Mouse (Mus musculus) heart, embryonic 14.5 days (tissue): ENCODE measurements around the gene Cdh22. TPM values are rescaled to one million over a fixed set of nuclear protein-coding genes. Genes with fewer than 3 reads are reported as not detected.

Source experiments
- ATAC-seq: fragments of 200-750 bp; cut with Nextera tagmentation; 2 replicates; pipeline ENCODE4 v1.8.0; 2017; ENCODE audit warnings: low read depth, moderate TSS enrichment; ENCODE audit not compliant: insufficient number of reproducible peaks, insufficient read depth, low FRiP score
- H3K27ac ChIP-seq, 2 experiments: fragments of 200-500 bp in 1 of 2; fragments of 300-500 bp in 1 of 2; sonication (generic) in 1 of 2; replicated peaks in 1 of 2; 2 replicates each; pipeline ENCODE4 v1.5.1; 2012 to 2014; ENCODE audit warnings: low read depth in 2 of 2, low read length in 2 of 2, control low read depth in 1 of 2, mild to moderate bottlenecking in 1 of 2, mixed read lengths in 1 of 2; ENCODE audit not compliant: control insufficient read depth in 1 of 2, insufficient read depth in 1 of 2
- H3K27me3 ChIP-seq: fragments of 300-500 bp; sonication (generic); 2 replicates; pipeline ENCODE4 v1.6.1; 2014; ENCODE audit warnings: mild to moderate bottlenecking, low read length, control low read depth; ENCODE audit not compliant: control insufficient read depth, insufficient read depth
- H3K36me3 ChIP-seq: fragments of 300-500 bp; sonication (generic); 2 replicates; pipeline ENCODE4 v1.6.1; 2014; ENCODE audit warnings: mild to moderate bottlenecking, control low read depth, low read length, mixed read lengths; ENCODE audit not compliant: control insufficient read depth, insufficient read depth
- H3K4me1 ChIP-seq, 2 experiments: fragments of 200-500 bp in 1 of 2; fragments of 300-500 bp in 1 of 2; sonication (generic) in 1 of 2; 2 replicates each; pipeline ENCODE4 v1.6.1; 2012 to 2014; ENCODE audit warnings: low read length in 2 of 2, control low read depth in 1 of 2, mixed read lengths in 1 of 2; ENCODE audit not compliant: control insufficient read depth in 2 of 2, insufficient read depth in 2 of 2
- H3K4me2 ChIP-seq: fragments of 300-500 bp; sonication (generic); 2 replicates; pipeline ENCODE4 v1.6.1; 2014; ENCODE audit warnings: mild to moderate bottlenecking, low read length
- H3K4me3 ChIP-seq, 2 experiments: fragments of 200-500 bp in 1 of 2; fragments of 300-500 bp in 1 of 2; sonication (generic) in 1 of 2; 2 replicates each; pipeline ENCODE4 v1.5.1; 2012 to 2014; ENCODE audit warnings: low read length in 2 of 2, mild to moderate bottlenecking in 2 of 2, control low read depth in 1 of 2, low read depth in 1 of 2, moderate library complexity in 1 of 2; ENCODE audit not compliant: control insufficient read depth in 1 of 2, insufficient read depth in 1 of 2
- H3K9ac ChIP-seq: fragments of 300-500 bp; sonication (generic); 2 replicates; pipeline ENCODE4 v1.6.1; 2014; ENCODE audit warnings: mild to moderate bottlenecking, low read length
- H3K9me3 ChIP-seq: fragments of 300-500 bp; sonication (generic); 2 replicates; pipeline ENCODE4 v1.6.1; 2016; ENCODE audit warnings: low read length, control low read depth; ENCODE audit not compliant: control insufficient read depth
- WGBS: fragments of 180-500 bp; shearing (Covaris S2); extraction: QIAGEN DNeasy Blood & Tissue Kit; methylation state at CpG from one replicate; pipeline ENCODE4 v1.1.7; 2014; 5-methylcytosine and 5-hydroxymethylcytosine counted together
- polyA plus RNA-seq: library from polyadenylated mRNA; unstranded; fragments of >200 nt; fragmentation: Nextera tagmentation; extraction: Ambion mirVana; gene quantifications from 2 replicates; pipeline ENCODE4 v1.2.1, GENCODE M21; 2014

Cdh22 gene
- polyA plus RNA-seq, 1 experiment from 2014 or later: 0.11 TPM

DNA sequence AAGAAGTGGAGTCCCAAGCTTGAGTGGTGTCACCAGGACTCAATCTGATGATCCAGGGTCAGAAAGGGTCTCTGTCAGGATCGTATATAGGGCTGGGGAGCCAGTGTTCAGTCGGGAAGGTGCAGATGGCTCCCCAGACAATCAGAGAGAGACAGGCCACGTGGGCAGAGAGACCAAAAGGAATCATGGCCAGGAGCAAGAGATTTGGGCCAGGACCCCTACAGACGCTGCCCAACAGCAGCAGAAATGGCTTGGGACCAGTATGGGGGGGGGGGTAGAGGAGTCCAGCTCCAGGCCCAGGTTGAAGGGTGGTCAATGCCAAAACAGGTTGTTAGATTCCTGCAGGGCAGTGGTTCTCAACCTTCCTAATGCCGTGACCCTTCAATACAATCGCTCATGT, 29.2 kb downstream of the Cdh22 start:
- WGBS: 73% methylated on average over 6 of the region's 6 CpGs
- Histone ChIP-seq H3K4me3 (no peak overlapping the region), H3K9me3 (no peaks in the 10 kb centered on the region), H3K36me3 (no peaks in the 10 kb centered on the region), H3K27me3 (peaks cover 79% of the 10 kb centered on the region), H3K27ac (no peak overlapping the region), H3K9ac (no peak overlapping the region), H3K4me1 (peaks cover 3 to 11% of the 10 kb centered on the region in 2 experiments), H3K4me2 (no peak overlapping the region)
- ATAC-seq: no peak

DNA sequence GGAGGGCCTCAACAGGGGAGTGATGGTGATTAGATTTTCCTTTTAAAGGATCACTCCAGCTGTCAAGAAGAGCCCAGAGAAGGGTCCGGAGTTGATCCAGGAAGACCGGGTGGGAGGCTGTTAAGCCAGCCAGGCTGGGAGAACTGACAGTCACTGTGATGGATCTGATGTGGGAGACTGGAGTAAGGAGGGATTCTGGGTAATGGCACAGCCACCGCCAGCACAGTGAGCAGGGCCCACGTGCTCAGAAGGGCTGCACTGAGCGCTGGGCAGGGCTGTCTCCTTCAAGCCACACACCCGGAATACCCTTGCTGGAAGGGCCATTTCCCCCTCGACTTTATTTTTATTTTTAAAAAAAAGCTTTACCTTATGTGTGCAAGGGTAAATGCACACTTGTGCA, 29.7 kb downstream of the Cdh22 start:
- Histone ChIP-seq H3K27ac (no peak overlapping the region), H3K4me1 (peaks cover 3 to 11% of the 10 kb centered on the region in 2 experiments), H3K9ac (no peak overlapping the region), H3K4me2 (no peak overlapping the region), H3K27me3 (peaks cover 79% of the 10 kb centered on the region), H3K36me3 (no peaks in the 10 kb centered on the region), H3K9me3 (no peaks in the 10 kb centered on the region), H3K4me3 (no peak overlapping the region)
- no peak for ATAC-seq
- 26% methylated on average over 7 of the region's 7 CpGs for WGBS

DNA sequence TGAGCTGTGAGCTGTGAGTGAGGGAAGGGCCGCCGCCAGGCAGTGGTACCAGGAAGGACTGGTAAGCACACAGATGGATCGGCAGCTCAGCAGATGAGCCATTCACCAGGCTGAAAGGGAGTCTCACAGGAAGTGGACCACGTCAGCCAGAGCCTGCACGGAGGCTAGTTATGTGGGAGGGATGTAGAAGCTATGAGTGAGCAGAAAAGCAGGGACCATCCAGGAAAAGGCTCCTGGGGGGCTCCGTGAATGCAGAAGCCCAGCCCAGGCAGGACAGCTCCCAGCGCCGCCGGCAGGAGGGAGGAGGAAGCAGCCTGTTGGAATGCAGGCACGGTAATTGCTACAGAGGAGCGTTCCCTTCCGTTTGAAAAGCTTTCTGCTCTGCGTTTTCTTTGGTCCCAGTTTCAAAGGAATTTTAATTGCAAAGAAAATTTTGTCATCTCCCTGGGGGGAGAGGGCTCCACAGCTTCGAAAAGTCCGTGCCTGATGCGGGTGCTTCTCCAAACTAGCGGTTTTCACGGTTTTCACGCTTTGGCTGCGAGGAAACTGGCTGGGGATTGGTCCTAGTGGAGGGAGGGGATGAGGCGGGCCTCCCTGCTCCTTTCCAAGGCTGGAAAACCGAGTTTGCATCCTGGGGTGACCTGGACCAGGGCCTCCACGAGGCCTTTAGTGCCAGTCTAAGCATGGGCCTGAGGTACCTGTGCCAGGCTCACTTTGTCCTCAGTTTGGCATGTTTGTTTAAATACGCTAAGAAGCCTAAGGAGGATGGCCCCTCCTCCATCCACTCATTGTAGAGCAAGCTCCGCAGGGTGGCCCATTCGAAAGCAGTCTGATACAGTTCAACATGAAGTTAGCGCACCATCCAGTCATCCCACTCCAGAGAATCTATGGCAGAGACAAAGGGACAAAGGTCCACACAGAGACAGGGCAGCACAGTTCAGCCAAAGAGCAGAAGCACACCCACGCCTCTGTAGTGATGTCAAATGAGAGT, 32.6 kb downstream of the Cdh22 start:
- peaks cover 90% of the 10 kb centered on the region for H3K27me3 ChIP-seq
- ATAC-seq: no peak
- WGBS: 5% methylated on average over 28 of the region's 28 CpGs

DNA sequence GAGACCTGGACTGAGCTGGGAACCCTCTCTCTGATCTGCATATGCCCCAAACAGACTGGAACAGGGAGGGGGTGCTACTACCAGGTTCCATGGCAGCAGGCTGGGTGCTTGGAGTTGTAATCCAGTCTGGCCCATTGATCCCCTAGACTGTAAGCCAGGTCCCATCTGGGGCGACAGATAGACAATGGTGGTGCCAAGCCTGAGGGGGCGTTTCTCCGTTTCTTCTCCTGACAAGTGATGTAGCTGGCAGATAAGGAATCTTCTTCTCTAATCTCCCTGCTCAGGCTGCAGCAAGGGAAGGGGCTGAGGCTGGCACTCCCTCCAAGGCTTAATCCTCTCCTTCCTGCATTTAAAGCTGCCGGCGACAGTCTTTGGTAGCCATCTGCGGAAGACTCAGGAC, 37.1 kb downstream of the Cdh22 start:
- Histone ChIP-seq H3K9ac (no peak overlapping the region), H3K27me3 (peaks cover 89% of the 10 kb centered on the region), H3K36me3 (no peaks in the 10 kb centered on the region), H3K27ac (no peak overlapping the region), H3K9me3 (no peaks in the 10 kb centered on the region), H3K4me1 (peaks cover 3 to 10% of the 10 kb centered on the region in 2 experiments), H3K4me3 (no peak overlapping the region), H3K4me2 (no peak overlapping the region)
- ATAC-seq: no peak
- 33% methylated on average over 6 of the region's 6 CpGs for WGBS

More for the DNA sequence above, 32.6 kb downstream of the Cdh22 start:
- Histone ChIP-seq H3K4me2 (peak overlapping the region; percentile 62), H3K4me1 (peaks cover 3 to 11% of the 10 kb centered on the region in 2 experiments), H3K27ac (no peak overlapping the region), H3K4me3 (peak overlapping the region; percentile 23 to 25), H3K9me3 (no peaks in the 10 kb centered on the region), H3K36me3 (no peaks in the 10 kb centered on the region), H3K9ac (0 out of 2 replicates have a peak overlapping the region, but pooled peaks have one; percentile 11)

DNA sequence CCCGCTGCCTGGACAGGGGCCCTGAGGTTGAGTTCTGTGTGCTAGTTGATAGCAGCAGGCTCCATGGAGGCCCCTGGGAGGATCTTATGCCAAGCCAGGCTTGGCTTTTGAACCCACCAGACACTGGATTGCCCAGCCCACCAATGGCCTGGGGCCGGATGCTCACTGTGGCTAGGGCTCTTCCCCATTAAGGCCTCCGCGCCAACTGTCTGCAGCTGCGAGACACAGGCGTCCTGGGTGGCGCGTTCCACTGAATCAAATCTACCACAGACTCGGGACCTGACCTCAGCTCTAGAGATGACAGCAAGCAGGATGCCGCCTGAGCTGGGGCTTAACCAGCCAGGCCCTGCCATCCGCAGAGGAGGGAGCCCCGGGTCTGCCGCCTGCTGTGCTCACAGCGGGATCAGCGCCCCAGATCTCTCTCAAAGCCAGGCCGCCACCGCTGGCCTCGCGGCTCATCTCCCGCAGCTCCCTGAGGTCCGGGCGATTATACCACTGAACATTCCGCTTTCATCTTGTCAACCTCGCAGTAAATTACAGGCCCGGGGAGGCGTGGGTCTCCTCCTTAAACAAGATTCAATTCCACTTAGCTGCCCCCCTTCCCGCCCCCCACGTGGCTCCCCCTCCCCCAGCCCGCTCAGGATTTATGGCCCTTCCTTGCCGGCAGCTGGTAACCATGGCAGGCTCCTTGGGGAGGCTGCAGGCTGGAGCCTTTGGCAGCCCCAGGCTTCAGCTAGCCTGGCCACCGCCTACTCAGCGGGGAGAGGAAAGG, 39.1 kb downstream of the Cdh22 start:
- Histone ChIP-seq H3K4me3 (no peak overlapping the region), H3K27me3 (peaks cover 74% of the 10 kb centered on the region), H3K4me1 (no peaks in the 10 kb centered on the region), H3K27ac (no peak overlapping the region), H3K9me3 (no peaks in the 10 kb centered on the region), H3K36me3 (no peaks in the 10 kb centered on the region), H3K9ac (no peak overlapping the region), H3K4me2 (no peak overlapping the region)
- ATAC-seq: no peak
- 5% methylated on average over 31 of the region's 32 CpGs for WGBS

DNA sequence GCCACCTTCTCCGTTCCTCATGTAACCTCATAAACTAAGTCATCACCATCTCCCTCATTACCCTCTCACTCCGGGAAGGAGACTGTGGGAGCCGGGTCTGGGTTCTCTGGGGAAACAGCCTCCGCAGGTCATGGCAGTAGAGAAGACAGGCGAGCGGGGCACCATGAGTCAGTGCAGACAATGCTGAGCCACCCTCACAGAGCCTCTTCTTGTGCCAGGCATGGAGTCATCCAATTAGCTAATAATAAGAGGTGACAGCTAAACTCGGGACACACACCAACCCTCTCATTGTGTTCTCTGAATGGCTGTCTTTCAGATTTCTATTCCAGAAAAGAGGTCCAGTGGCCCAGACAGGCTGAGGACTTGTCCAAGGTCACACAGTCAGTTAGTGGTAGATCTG, 43.2 kb downstream of the Cdh22 start:
- no peak overlapping the region for H3K4me2 ChIP-seq
- H3K9me3 ChIP-seq: no peaks in the 10 kb centered on the region
- H3K4me3 ChIP-seq: no peak overlapping the region
- no peaks in the 10 kb centered on the region for H3K36me3 ChIP-seq
- 79% methylated on average over 7 of the region's 7 CpGs for WGBS
- peaks cover 51% of the 10 kb centered on the region for H3K27me3 ChIP-seq
- no peak for ATAC-seq
- H3K9ac ChIP-seq: no peak overlapping the region
- H3K4me1 ChIP-seq: no peaks in the 10 kb centered on the region
- no peak overlapping the region for H3K27ac ChIP-seq

DNA sequence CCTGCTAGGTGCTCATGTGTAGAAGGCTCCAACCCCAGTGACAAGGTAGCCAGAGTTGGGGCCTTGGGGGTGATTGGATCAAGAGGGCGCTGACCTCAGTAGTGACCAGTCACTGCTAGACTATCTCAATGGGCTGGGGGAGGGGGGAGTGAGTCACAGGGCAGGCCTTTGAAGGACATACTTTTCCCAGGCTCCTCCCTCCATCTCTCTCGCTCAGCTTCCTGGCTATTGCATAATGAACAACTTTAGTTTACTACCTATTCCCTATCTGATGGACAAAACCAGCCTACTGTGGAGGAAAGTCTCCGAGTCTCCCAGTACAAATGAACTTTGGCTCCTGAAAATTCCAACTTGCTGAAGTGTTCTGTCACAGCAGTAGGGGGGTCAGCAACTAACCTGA, 45.1 kb downstream of the Cdh22 start:
- Histone ChIP-seq H3K9ac (no peak overlapping the region), H3K4me3 (no peak overlapping the region), H3K4me2 (no peak overlapping the region), H3K27me3 (peaks cover 41% of the 10 kb centered on the region), H3K4me1 (no peaks in the 10 kb centered on the region), H3K36me3 (no peaks in the 10 kb centered on the region), H3K27ac (no peak overlapping the region), H3K9me3 (no peaks in the 10 kb centered on the region)
- 45% methylated on average over 3 of the region's 3 CpGs for WGBS
- ATAC-seq: no peak
